Mouse (Mus musculus) spleen, postnatal 14 days (tissue): ENCODE measurements around the gene Gm45233.
"Not testable (repeated sequence)": the region's sequence is repeated elsewhere in the genome, so short reads cannot be mapped to it uniquely, and the experiment has no call there.

Experiments
- DNase-seq, 2 experiments: peaks; one replicate each; pipeline ENCODE4 v3.0.0; 2021 to 2022; ENCODE audit warnings: low spot score in 2 of 2

Gm45233 gene

GRCm38 (mm10) chr7:43443917-43444293 lies at the start of gene Gm45233, which contains the start of gene Etfb:
TSS of gene Gm45233 (plus strand) at chr7:43444128.
TSS of gene Etfb (plus strand) at chr7:43444083.
- peak; percentile 82 to 83 for DNase-seq

- DNase-seq = no peak
These were observed 44.4 kb upstream of the Gm45233 start for GRCm38 (mm10) chr7:43399501-43399900.

GRCm38 (mm10) chr7:43402718-43403117 lies 41.2 kb upstream of the Gm45233 start:
- no peak for DNase-seq

GRCm38 (mm10) chr7:43407573-43407972 lies 36.4 kb upstream of the Gm45233 start:
- no peak for DNase-seq

GRCm38 (mm10) chr7:43408131-43408553 lies 35.8 kb upstream of the Gm45233 start, which contains the start of gene Siglecg:
TSS of gene Siglecg (plus strand) at chr7:43408204.
- peak; percentile 11 to 34 for DNase-seq

GRCm38 (mm10) chr7:43409084-43409483 lies 34.8 kb upstream of the Gm45233 start:
- no peak for DNase-seq

- DNase-seq = not testable (repeated sequence)
These were observed 32.2 kb upstream of the Gm45233 start for GRCm38 (mm10) chr7:43411724-43412123.

- no peak for DNase-seq
These were observed 26.6 kb upstream of the Gm45233 start for GRCm38 (mm10) chr7:43417298-43417697.

- peak; percentile 63 to 79 for DNase-seq
These were observed 20.8 kb upstream of the Gm45233 start for GRCm38 (mm10) chr7:43422995-43423617.

- DNase-seq = no peak
These were observed 19.8 kb upstream of the Gm45233 start for GRCm38 (mm10) chr7:43423991-43424625.

GRCm38 (mm10) chr7:43427406-43427805 lies 16.5 kb upstream of the Gm45233 start, which contains the start of gene Lim2:
TSS of gene Lim2 (plus strand) at chr7:43427670.
- no peak for DNase-seq

- no peak for DNase-seq
These were observed 14.4 kb upstream of the Gm45233 start for GRCm38 (mm10) chr7:43429500-43429899.

GRCm38 (mm10) chr7:43432891-43433290 lies 11.0 kb upstream of the Gm45233 start:
- DNase-seq = no peak

- DNase-seq = no peak
These were observed 9.3 kb upstream of the Gm45233 start for GRCm38 (mm10) chr7:43434676-43435075.

- DNase-seq = no peak
These were observed 7.3 kb upstream of the Gm45233 start, which contains the start of gene Nkg7 for GRCm38 (mm10) chr7:43436341-43437255. TSS of gene Nkg7 (plus strand) at chr7:43437073.

GRCm38 (mm10) chr7:43438611-43439010 lies 5.3 kb upstream of the Gm45233 start:
- DNase-seq = no peak

- no peak for DNase-seq
These were observed 3.4 kb upstream of the Gm45233 start, which contains the start of gene Cldnd2 for GRCm38 (mm10) chr7:43440482-43440881. TSS of gene Cldnd2 (plus strand) at chr7:43440782.

- DNase-seq = no peak
These were observed 2.9 kb upstream of the Gm45233 start for GRCm38 (mm10) chr7:43441071-43441470.

- DNase-seq = no peak
These were observed 1.2 kb upstream of the Gm45233 start for GRCm38 (mm10) chr7:43442684-43443083.

GRCm38 (mm10) chr7:43443126-43443916 lies 607 bp upstream of the Gm45233 start:
- peak; percentile 50 to 54 for DNase-seq

- no peak for DNase-seq
These were observed 3.9 kb downstream of the Gm45233 start for GRCm38 (mm10) chr7:43447801-43448200.
